Mouse (Mus musculus) CD8-positive naive resting alpha-beta T cell, adult 2 months (primary cell): Measurements from ENCODE around the gene Cnr1.
A peak's percentile ranks its signal among the peaks of the same experiment; 100 is the strongest.

Experiments
- DNase-seq, 2 experiments: peaks; one replicate each; pipeline ENCODE4 v3.0.0; 2022; ENCODE audit warnings: low read depth in 2 of 2, low spot score in 2 of 2

Cnr1 gene

GRCm38 (mm10) chr4:33931347-33931746, 7.0 kb downstream of the Cnr1 start:
- no peak for DNase-seq

GRCm38 (mm10) chr4:33941557-33941956, 17.2 kb downstream of the Cnr1 start:
- DNase-seq = no peak

- no peak for DNase-seq
Observed at GRCm38 (mm10) chr4:33943936-33944335, 19.5 kb downstream of the Cnr1 start.

- DNase-seq = no peak
Observed at GRCm38 (mm10) chr4:33945742-33946141, 21.3 kb downstream of the Cnr1 start.

GRCm38 (mm10) chr4:33947584-33947983, 23.2 kb downstream of the Cnr1 start:
- no peak for DNase-seq

GRCm38 (mm10) chr4:33957398-33957797, 33.0 kb downstream of the Cnr1 start:
- no peak for DNase-seq

GRCm38 (mm10) chr4:33958515-33958914, 34.1 kb downstream of the Cnr1 start:
- DNase-seq = no peak

- DNase-seq = no peak
Observed at GRCm38 (mm10) chr4:33959841-33960240, 35.4 kb downstream of the Cnr1 start.

GRCm38 (mm10) chr4:33970726-33971125, 46.3 kb downstream of the Cnr1 start:
- no peak for DNase-seq

GRCm38 (mm10) chr4:33988466-33989089, 64.2 kb downstream of the Cnr1 start:
- DNase-seq = peak in 1 of 2 experiments; percentile 15

GRCm38 (mm10) chr4:33992687-33993086, 68.3 kb downstream of the Cnr1 start:
- peak in 1 of 2 experiments; percentile 6 for DNase-seq

GRCm38 (mm10) chr4:33996382-33996781, 72.0 kb downstream of the Cnr1 start:
- no peak for DNase-seq
